Mouse (Mus musculus) kidney, adult 2 months (tissue): Measurements from ENCODE around the gene Fgf15. TPM values are rescaled to one million over a fixed set of nuclear protein-coding genes. Genes with fewer than 3 reads are reported as not detected.

ENCODE experiments used
- DNase-seq: peaks from one replicate; pipeline ENCODE4 v3.0.0; 2021
- H3K27ac ChIP-seq: fragments of 200-500 bp; 2 replicates; pipeline ENCODE4 v1.5.1; 2012; ENCODE audit warnings: low read depth, low read length, control low read depth, inconsistent platforms; ENCODE audit not compliant: insufficient read depth
- H3K27me3 ChIP-seq: fragments of 200-500 bp; replicated peaks from 2 replicates; pipeline ENCODE4 v1.6.1; 2012; ENCODE audit warnings: mild to moderate bottlenecking, moderate library complexity, low read length, inconsistent platforms; ENCODE audit not compliant: control insufficient read depth, insufficient read depth
- H3K36me3 ChIP-seq: fragments of 200-500 bp; 2 replicates; pipeline ENCODE4 v1.6.1; 2012; ENCODE audit warnings: mild to moderate bottlenecking, moderate library complexity, low read length, inconsistent platforms; ENCODE audit not compliant: control insufficient read depth, insufficient read depth
- H3K4me1 ChIP-seq: fragments of 200-500 bp; 2 replicates; pipeline ENCODE4 v1.6.1; 2011; ENCODE audit warnings: low read length; ENCODE audit not compliant: control insufficient read depth, insufficient read depth
- H3K4me3 ChIP-seq: fragments of 200-500 bp; 2 replicates; pipeline ENCODE4 v1.5.1; 2011; ENCODE audit warnings: mild to moderate bottlenecking, low read depth, low read length, control low read depth; ENCODE audit not compliant: insufficient read depth
- CTCF ChIP-seq: fragments of 200-500 bp; conservative IDR thresholded peaks from 2 replicates; pipeline ENCODE4 v1.5.1; 2011; ENCODE audit warnings: low read depth, mild to moderate bottlenecking, control low read depth, low read length, moderate library complexity, mixed read lengths; ENCODE audit not compliant: insufficient read depth, insufficient read length
- POLR2A ChIP-seq: fragments of 200-500 bp; IDR thresholded peaks from one replicate; pipeline ENCODE4 v1.6.1; 2011; ENCODE audit warnings: low read depth, low read length, control low read depth
- WGBS: fragments of 180-500 bp; shearing (Covaris S2); methylation state at CpG from one replicate; pipeline ENCODE4 v1.1.7; 2018; 5-methylcytosine and 5-hydroxymethylcytosine counted together
- polyA plus RNA-seq: library from polyadenylated mRNA; depleted of rRNA; stranded (reverse); fragments of >200 nt; gene quantifications from 2 replicates; pipeline ENCODE4 v1.2.3, GENCODE M21; 2012

Gene Fgf15
- polyA plus RNA-seq, 1 experiment, result not detected

- H3K27me3 ChIP-seq, result peaks cover 3% of the 10 kb centered on the region
- TF ChIP-seq CTCF, result no peak
- TF ChIP-seq POLR2A, result no peak
- DNase-seq, result no peak
- 3% methylated on average over 71 of the region's 72 CpGs for WGBS
- no peaks in the 10 kb centered on the region for H3K36me3 ChIP-seq
- H3K27ac ChIP-seq, result no peak overlapping the region
- H3K4me3 ChIP-seq, result no peak overlapping the region
- no peaks in the 10 kb centered on the region for H3K4me1 ChIP-seq
Observed at GRCm38 (mm10) chr7:144861056-144861768, 35.1 kb upstream of the Fgf15 start.

GRCm38 (mm10) chr7:144861769-144862070, 34.6 kb upstream of the Fgf15 start:
- Histone ChIP-seq H3K4me3 (no peak overlapping the region), H3K27ac (no peak overlapping the region)
- under 1% methylated on average over 28 of the region's 28 CpGs for WGBS

GRCm38 (mm10) chr7:144862126-144862525, 34.2 kb upstream of the Fgf15 start:
- Histone ChIP-seq H3K4me3 (no peak overlapping the region), H3K27me3 (peaks cover 3% of the 10 kb centered on the region), H3K4me1 (no peaks in the 10 kb centered on the region), H3K36me3 (no peaks in the 10 kb centered on the region), H3K27ac (no peak overlapping the region)
- no peak for DNase-seq
- 2% methylated on average over 15 of the region's 15 CpGs for WGBS
- TF ChIP-seq CTCF (no peak), POLR2A (no peak)

More at GRCm38 (mm10) chr7:144861769-144862070, 34.6 kb upstream of the Fgf15 start:
- Histone ChIP-seq H3K4me1 (no peaks in the 10 kb centered on the region), H3K36me3 (no peaks in the 10 kb centered on the region), H3K27me3 (peaks cover 3% of the 10 kb centered on the region)
- no peak for TF ChIP-seq CTCF
- no peak for TF ChIP-seq POLR2A
- DNase-seq, result no peak

- TF ChIP-seq CTCF (no peak), POLR2A (no peak)
- WGBS, result 9% methylated on average over 18 of the region's 18 CpGs
- peaks cover 3% of the 10 kb centered on the region for H3K27me3 ChIP-seq
Observed at GRCm38 (mm10) chr7:144862712-144863111, 33.6 kb upstream of the Fgf15 start.

GRCm38 (mm10) chr7:144863196-144863595, 33.1 kb upstream of the Fgf15 start:
- no peaks in the 10 kb centered on the region for H3K36me3 ChIP-seq
- no peaks in the 10 kb centered on the region for H3K4me1 ChIP-seq
- TF ChIP-seq POLR2A, result no peak
- no peak for TF ChIP-seq CTCF
- no peak for DNase-seq
- H3K4me3 ChIP-seq, result no peak overlapping the region
- no peak overlapping the region for H3K27ac ChIP-seq
- WGBS, result 5% methylated on average over 11 of the region's 11 CpGs
- peaks cover 3% of the 10 kb centered on the region for H3K27me3 ChIP-seq

More at GRCm38 (mm10) chr7:144862712-144863111, 33.6 kb upstream of the Fgf15 start:
- no peak overlapping the region for H3K4me3 ChIP-seq
- no peaks in the 10 kb centered on the region for H3K4me1 ChIP-seq
- no peak overlapping the region for H3K27ac ChIP-seq
- H3K36me3 ChIP-seq, result no peaks in the 10 kb centered on the region
- no peak for DNase-seq

GRCm38 (mm10) chr7:144864160-144864670, 32.1 kb upstream of the Fgf15 start:
- no peak overlapping the region for H3K4me3 ChIP-seq
- WGBS, result 59% methylated on average over 3 of the region's 3 CpGs
- no peak overlapping the region for H3K27ac ChIP-seq
- H3K4me1 ChIP-seq, result no peaks in the 10 kb centered on the region
- TF ChIP-seq POLR2A, result no peak
- TF ChIP-seq CTCF, result no peak
- H3K27me3 ChIP-seq, result peaks cover 3% of the 10 kb centered on the region
- no peaks in the 10 kb centered on the region for H3K36me3 ChIP-seq
- no peak for DNase-seq

- no peak overlapping the region for H3K4me3 ChIP-seq
- TF ChIP-seq CTCF, result no peak
- TF ChIP-seq POLR2A, result no peak
- H3K27ac ChIP-seq, result no peak overlapping the region
- 67% methylated on average over 4 of the region's 4 CpGs for WGBS
- no peak for DNase-seq
- no peaks in the 10 kb centered on the region for H3K4me1 ChIP-seq
- peaks cover under 1% of the 10 kb centered on the region; the same call in 1 of the 2 replicates for H3K27me3 ChIP-seq
- no peaks in the 10 kb centered on the region for H3K36me3 ChIP-seq
Observed at GRCm38 (mm10) chr7:144867161-144867560, 29.2 kb upstream of the Fgf15 start.
